Mouse (Mus musculus) bone marrow, adult 2 months (tissue): ENCODE measurements around the gene Psma5. TPM values are rescaled to one million over a fixed set of nuclear protein-coding genes. Genes with fewer than 3 reads are reported as not detected.

Experiments used
- H3K27ac ChIP-seq: fragments of 200-500 bp; 2 replicates; pipeline ENCODE4 v1.5.1; 2012; ENCODE audit warnings: low read depth, mild to moderate bottlenecking, control low read depth, inconsistent platforms, low read length; ENCODE audit not compliant: control insufficient read depth, poor library complexity, insufficient read depth
- H3K4me1 ChIP-seq: fragments of 200-500 bp; 2 replicates; pipeline ENCODE4 v1.6.1; 2011; ENCODE audit warnings: low read length; ENCODE audit not compliant: control insufficient read depth, insufficient read depth
- H3K4me3 ChIP-seq: fragments of 200-500 bp; replicated peaks from 2 replicates; pipeline ENCODE3; 2011; ENCODE audit warnings: mild to moderate bottlenecking, low read depth, low read length, control low read depth; ENCODE audit not compliant: control insufficient read depth
- CTCF ChIP-seq: fragments of 200-500 bp; IDR thresholded peaks from 2 replicates; pipeline ENCODE4 v1.5.1; 2011; ENCODE audit warnings: low read length, control low read depth; ENCODE audit not compliant: control insufficient read depth, insufficient read depth
- POLR2A ChIP-seq: fragments of 200-500 bp; IDR thresholded peaks from 2 replicates; pipeline ENCODE4 v1.6.1; 2011; ENCODE audit warnings: low read depth, mild to moderate bottlenecking, control low read depth, low read length, borderline replicate concordance; ENCODE audit not compliant: control insufficient read depth
- WGBS: fragments of 180-500 bp; shearing (Covaris S2); methylation state at CpG from one replicate; pipeline ENCODE4 v1.1.7; 2018; 5-methylcytosine and 5-hydroxymethylcytosine counted together
- polyA plus RNA-seq: library from polyadenylated mRNA; stranded (reverse); fragments of >200 nt; gene quantifications from 2 replicates; pipeline ENCODE4 v1.2.4, GENCODE M21; 2011; ENCODE audit warnings: low replicate concordance; ENCODE audit not compliant: missing spikeins, insufficient read depth, insufficient read length

Gene Psma5
- polyA plus RNA-seq, 1 experiment: 60.9 TPM

GRCm38 (mm10) chr3:108295379-108296219, 38.9 kb downstream of the Psma5 start:
- H3K4me1 ChIP-seq: peaks cover 14% of the 10 kb centered on the region
- no peak for TF ChIP-seq CTCF
- TF ChIP-seq POLR2A: no peak
- no peak overlapping the region for H3K4me3 ChIP-seq
- WGBS: 15% methylated on average over 14 of the region's 14 CpGs
- H3K27ac ChIP-seq: peak overlapping the region; percentile 38

DNA sequence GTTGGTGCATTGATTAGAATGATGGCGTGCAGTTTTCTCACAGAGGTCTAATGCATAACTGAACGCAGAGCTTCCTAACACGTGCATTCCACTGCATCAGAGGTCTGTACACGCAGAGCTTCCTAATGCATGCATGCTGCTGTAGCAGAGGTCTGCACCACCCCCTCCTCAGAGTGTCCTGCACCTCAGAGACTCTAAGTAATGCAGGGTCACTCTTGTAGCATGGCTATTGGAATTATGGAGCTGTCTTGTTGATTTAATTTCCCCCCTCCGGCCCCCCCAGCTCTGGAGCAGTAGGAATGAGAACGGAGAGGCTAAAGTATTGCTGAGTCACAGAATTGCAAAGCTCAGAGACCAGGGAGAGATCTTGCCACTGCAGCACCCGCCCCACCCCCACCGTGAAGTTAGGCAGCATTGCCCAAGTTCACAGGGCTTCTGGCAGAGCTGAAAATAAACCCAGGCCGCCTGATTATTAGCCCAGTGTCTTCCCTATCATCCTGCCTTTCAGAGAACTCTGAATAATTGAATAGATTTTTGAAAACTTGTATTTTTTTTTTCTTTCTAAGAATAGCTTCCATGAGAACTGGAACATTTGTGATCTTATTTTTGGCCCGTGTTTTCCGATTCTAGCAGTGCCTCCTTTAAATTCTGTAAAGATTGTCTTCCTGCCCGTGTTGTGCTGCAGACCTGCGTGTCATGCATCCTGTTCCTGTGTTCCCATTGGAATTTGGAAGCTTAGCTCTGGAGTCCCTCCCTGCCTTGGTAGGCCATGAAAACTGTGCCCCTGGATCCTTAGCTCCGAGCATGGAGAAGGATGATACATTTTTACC, 39.7 kb downstream of the Psma5 start:
- 11% methylated on average over 14 of the region's 14 CpGs for WGBS
- TF ChIP-seq POLR2A (no peak), CTCF (no peak)
- Histone ChIP-seq H3K4me3 (no peak overlapping the region), H3K4me1 (peaks cover 14% of the 10 kb centered on the region), H3K27ac (peak overlapping the region; percentile 38)

DNA sequence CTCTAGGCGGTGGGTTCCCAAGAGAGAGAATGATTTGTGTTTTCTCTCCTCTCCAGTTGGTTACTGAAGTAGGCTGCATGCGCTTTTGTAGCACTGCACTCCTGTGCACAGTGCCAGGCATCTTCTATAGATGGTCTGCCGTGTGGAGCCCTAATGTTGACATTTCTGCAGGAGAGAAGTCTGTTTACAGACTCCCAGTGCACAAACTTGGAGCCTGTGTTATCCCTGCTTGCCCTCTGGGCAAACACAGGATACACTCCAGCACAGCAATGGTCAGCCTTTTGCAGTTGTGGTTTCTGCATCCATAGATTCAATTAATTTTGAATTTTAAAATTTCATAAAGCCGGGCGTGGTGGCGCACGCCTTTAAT, 40.3 kb downstream of the Psma5 start:
- WGBS: 69% methylated on average over 7 of the region's 7 CpGs

GRCm38 (mm10) chr3:108297603-108298553, 41.2 kb downstream of the Psma5 start:
- TF ChIP-seq CTCF (no peak), POLR2A (no peak)
- 32% methylated on average over 7 of the region's 7 CpGs for WGBS
- H3K4me3 ChIP-seq: no peak overlapping the region
- H3K27ac ChIP-seq: peak overlapping the region; percentile 52
- peaks cover 14% of the 10 kb centered on the region for H3K4me1 ChIP-seq

More for the DNA sequence above, 40.3 kb downstream of the Psma5 start:
- Histone ChIP-seq H3K27ac (peak overlapping the region; percentile 18), H3K4me1 (peaks cover 14% of the 10 kb centered on the region), H3K4me3 (no peak overlapping the region)
- TF ChIP-seq CTCF (no peak), POLR2A (no peak)

DNA sequence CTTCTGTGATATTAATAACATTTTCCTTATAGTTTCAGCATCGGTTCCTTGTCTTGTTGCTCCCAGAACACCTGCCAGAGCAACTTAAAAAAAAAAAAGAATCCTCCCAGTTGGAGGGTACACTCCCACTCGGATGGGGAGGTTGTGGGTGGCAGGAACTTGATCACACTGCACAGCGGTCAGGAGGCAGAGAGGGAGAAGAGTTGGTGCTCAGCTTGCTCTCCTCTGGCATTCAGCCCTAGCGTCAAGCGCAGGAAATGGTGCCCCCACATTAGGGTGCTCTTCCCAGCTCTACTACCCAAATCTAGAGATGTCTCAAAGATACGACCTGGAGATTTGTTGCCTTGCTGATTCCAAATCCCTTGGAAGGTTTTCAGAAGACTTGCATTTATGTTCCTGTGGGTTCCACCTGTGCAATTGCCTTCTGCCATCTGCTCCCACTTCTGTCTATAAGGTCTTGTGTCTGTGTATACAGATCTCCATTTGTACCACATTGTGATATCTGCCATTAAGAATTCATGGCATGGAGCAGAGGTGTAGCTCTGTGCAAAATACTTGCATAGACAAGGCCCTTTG, 43.8 kb downstream of the Psma5 start:
- Histone ChIP-seq H3K4me1 (peaks cover 12% of the 10 kb centered on the region), H3K4me3 (no peak overlapping the region), H3K27ac (no peak overlapping the region)
- 46% methylated on average over 6 of the region's 6 CpGs for WGBS
- TF ChIP-seq POLR2A (no peak), CTCF (no peak)

DNA sequence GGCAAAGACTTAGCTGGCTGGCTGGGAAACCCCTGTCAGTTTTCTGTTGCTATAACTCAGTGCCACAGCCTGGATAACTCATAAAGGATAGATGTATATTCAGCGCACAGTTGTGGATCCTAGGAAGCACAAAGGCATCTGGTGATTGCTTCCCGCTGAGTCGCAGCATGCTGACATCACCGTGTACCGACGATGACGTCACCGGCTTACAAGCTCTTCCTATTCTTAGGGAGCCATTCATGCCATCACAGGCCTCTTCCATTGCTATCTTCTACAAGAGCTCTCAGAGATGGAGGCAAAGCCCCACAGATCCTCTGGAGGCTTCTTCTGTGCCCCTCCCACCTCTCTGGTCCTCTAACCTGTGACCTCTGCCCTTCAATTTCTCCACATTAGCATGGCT, 47.0 kb downstream of the Psma5 start:
- 90% methylated on average over 8 of the region's 8 CpGs for WGBS
- H3K4me3 ChIP-seq: no peak overlapping the region
- H3K4me1 ChIP-seq: peaks cover 4% of the 10 kb centered on the region; the same call in 1 of the 2 replicates
- TF ChIP-seq POLR2A (no peak), CTCF (no peak)
- no peak overlapping the region for H3K27ac ChIP-seq

GRCm38 (mm10) chr3:108304747-108305146, 48.0 kb downstream of the Psma5 start:
- Histone ChIP-seq H3K27ac (no peak overlapping the region), H3K4me1 (peaks cover 4% of the 10 kb centered on the region; the same call in 1 of the 2 replicates), H3K4me3 (no peak overlapping the region)
- WGBS: 54% methylated on average over 4 of the region's 4 CpGs
- TF ChIP-seq POLR2A: no peak
- TF ChIP-seq CTCF: no peak
